Mouse (Mus musculus): ENCODE measurements around the gene Serpinb6a.
"Not testable (repeated sequence)": the region's sequence is repeated elsewhere in the genome, so short reads cannot be mapped to it uniquely, and the experiment has no call there.

Serpinb6a gene

GRCm38 (mm10) chr13:33966574-33966973 is 36.0 kb downstream of the Serpinb6a start:
- no peak for DNase-seq

GRCm38 (mm10) chr13:33966025-33966412 is 36.6 kb downstream of the Serpinb6a start:
- DNase-seq, result no peak

- DNase-seq, result no peak
Observed at GRCm38 (mm10) chr13:33965056-33966024, 37.3 kb downstream of the Serpinb6a start.

- DNase-seq, result peak; percentile 55
Observed at GRCm38 (mm10) chr13:33964206-33965046, 38.2 kb downstream of the Serpinb6a start, which contains the start of gene Nqo2. Nqo2 (plus strand) TSS chr13:33964687.

GRCm38 (mm10) chr13:33959771-33960170 is 42.8 kb downstream of the Serpinb6a start:
- DNase-seq, result no peak

GRCm38 (mm10) chr13:33956571-33957421 is 45.8 kb downstream of the Serpinb6a start:
- DNase-seq, result peak; percentile 41

GRCm38 (mm10) chr13:33952947-33953346 is 49.6 kb downstream of the Serpinb6a start:
- DNase-seq, result no peak

- no peak for DNase-seq
Observed at GRCm38 (mm10) chr13:33952075-33952449, 50.5 kb downstream of the Serpinb6a start.

GRCm38 (mm10) chr13:33951308-33952074 is 51.1 kb downstream of the Serpinb6a start:
- DNase-seq, result no peak

- no peak for DNase-seq
Observed at GRCm38 (mm10) chr13:33942212-33942779, 60.3 kb downstream of the Serpinb6a start.

GRCm38 (mm10) chr13:33941288-33941808 is 61.2 kb downstream of the Serpinb6a start:
- DNase-seq, result no peak

GRCm38 (mm10) chr13:33937587-33937986 is 65.0 kb downstream of the Serpinb6a start:
- DNase-seq, result not testable (repeated sequence)

- no peak for DNase-seq
Observed at GRCm38 (mm10) chr13:33937151-33937550, 65.4 kb downstream of the Serpinb6a start.

- DNase-seq, result peak; percentile 59
Observed at GRCm38 (mm10) chr13:33935465-33936181, 67.0 kb downstream of the Serpinb6a start.

- DNase-seq, result no peak
Observed at GRCm38 (mm10) chr13:33934743-33935142, 67.9 kb downstream of the Serpinb6a start.

- no peak for DNase-seq
Observed at GRCm38 (mm10) chr13:33930912-33931311, 71.7 kb downstream of the Serpinb6a start.

GRCm38 (mm10) chr13:33930281-33930680 is 72.3 kb downstream of the Serpinb6a start:
- no peak for DNase-seq

- no peak for DNase-seq
Observed at GRCm38 (mm10) chr13:33921699-33922098, 80.9 kb downstream of the Serpinb6a start.

- DNase-seq, result no peak
Observed at GRCm38 (mm10) chr13:33921041-33921440, 81.6 kb downstream of the Serpinb6a start.

GRCm38 (mm10) chr13:33906821-33907220 is 95.8 kb downstream of the Serpinb6a start:
- no peak for DNase-seq
